Mouse (Mus musculus) liver, adult 2 months (tissue): ENCODE measurements around the gene Nat14.

Experiments used
- CTCF ChIP-seq: fragments of 200-500 bp; IDR thresholded peaks from 2 replicates; pipeline ENCODE4 v1.5.1; 2011; ENCODE audit warnings: low read depth, low read length, control low read depth
- POLR2A ChIP-seq: fragments of 200-500 bp; IDR thresholded peaks from 2 replicates; pipeline ENCODE4 v1.6.1; 2011; ENCODE audit warnings: low read length, control low read depth; ENCODE audit not compliant: insufficient read depth; ENCODE audit errors: extremely low read depth

GRCm38 (mm10) chr7:4924891-4925301 is 3.1 kb downstream of the Nat14 start:
- TF ChIP-seq POLR2A (no peak), CTCF (no peak)
